Mouse (Mus musculus) small intestine, adult 2 months (tissue): ENCODE results near the gene Sv2a.

Experiments
- CTCF ChIP-seq: fragments of 200-500 bp; IDR thresholded peaks from 2 replicates; pipeline ENCODE4 v1.5.1; 2012; ENCODE audit warnings: low read depth, mild to moderate bottlenecking, control low read depth, inconsistent platforms, low read length, moderate library complexity, mixed read lengths; ENCODE audit not compliant: insufficient replicate concordance, insufficient read length; ENCODE audit errors: extremely low read depth
- POLR2A ChIP-seq: fragments of 200-500 bp; IDR thresholded peaks from 2 replicates; pipeline ENCODE4 v1.6.1; 2012; ENCODE audit warnings: low read depth, mild to moderate bottlenecking, control low read depth, inconsistent platforms, low read length, moderate library complexity

DNA sequence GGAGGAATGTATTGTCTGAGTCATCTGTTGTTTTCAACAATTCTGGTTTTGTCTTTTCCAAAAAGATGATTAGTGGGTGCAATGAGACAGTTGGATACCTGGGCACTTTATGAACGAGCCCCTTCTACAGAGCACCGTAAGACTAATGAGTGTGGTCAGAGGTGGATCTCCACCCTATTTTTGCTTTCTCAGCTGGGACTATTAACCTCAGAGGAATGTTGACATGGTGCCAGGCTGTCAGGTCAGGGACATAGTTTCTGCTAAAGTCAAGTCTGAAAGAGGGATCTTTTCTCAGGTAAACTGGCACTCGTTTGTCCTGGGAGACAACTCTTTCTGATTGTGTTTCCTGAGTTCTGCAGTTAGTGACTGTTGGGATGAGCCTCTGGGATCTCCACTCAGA, 45.9 kb upstream of the Sv2a start:
- TF ChIP-seq CTCF, result no peak
- no peak for TF ChIP-seq POLR2A
